ENCODE assay signal across 9 mouse cellular contexts in the genomic region with DNA sequence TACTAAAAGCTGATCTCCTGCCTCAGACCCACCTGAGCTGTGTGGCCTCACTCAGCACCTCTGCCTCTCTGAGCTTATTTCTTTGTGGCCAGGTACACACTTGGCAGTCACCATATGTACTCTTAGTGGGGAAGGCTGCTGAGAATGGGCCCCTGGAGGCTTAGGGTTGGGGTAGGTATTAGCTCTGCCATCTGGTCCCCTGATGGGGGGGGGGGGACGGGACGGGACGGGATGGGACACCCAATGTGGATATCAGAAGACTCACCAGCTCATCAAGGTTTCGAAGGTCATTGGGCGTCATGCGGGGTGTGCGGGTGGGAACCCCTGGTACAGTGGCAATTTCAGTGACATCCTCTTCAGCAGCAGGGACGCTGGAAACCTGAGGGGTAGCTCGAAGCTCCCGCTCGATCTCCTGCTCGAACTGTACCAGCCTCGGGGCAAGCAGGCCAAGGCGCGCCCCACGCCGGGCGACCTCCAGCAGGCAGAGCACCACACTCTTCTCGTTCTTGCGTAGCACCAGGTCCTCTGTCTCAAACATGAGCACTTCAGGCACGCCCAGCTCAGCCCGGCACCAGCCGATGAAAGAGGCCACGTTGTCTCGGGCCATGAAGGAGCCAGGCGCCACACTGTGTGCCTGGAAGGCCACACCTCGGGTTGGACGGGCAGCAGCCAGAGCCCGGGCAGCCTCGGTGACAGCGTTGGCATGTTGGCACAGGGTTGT. TPM values are rescaled to one million over a fixed set of nuclear protein-coding genes. Genes with fewer than 3 reads are reported as not detected.
DNase-seq lines count a peak whose midpoint lies in the region; ATAC-seq and TF ChIP-seq lines count a peak whose summit lies in the region.
"Had no signal": no experiment of that assay in that cellular context is flagged by ENCODE, and none has a peak within 500 bp of the region (broad histone marks: within the 10 kb centered on the region; RNA-seq: fewer than 3 reads in every experiment).

No protein-coding gene starts in this region.

- peak; percentile 34 for DNase-seq in cerebellum, adult 11 months
- DNase-seq in cerebellum, adult 8-10 months = no peak
- no peak for DNase-seq in lung, embryonic 14.5 days
- DNase-seq in lung, postnatal 14 days = no peak
- DNase-seq in heart, postnatal 4 days = peak; percentile 27
- DNase-seq in liver, postnatal 0 days = peak; percentile 35
- DNase-seq in testis, postnatal 14 days (ENCODE audit: low spot score) = peak; percentile 52
- DNase-seq in left cerebral cortex, postnatal 25 days (ENCODE audit: low spot score in 2 of 2) = no peak

- no peak for TF ChIP-seq CTCF in lung, embryonic 14.5 days (IDR thresholded peaks at IDR 0.05; ENCODE audit: low read depth)
- no peak for TF ChIP-seq CTCF in liver, postnatal 0 days (IDR thresholded peaks at IDR 0.05; ENCODE audit: low read depth)

- ATAC-seq in lung, embryonic 14.5 days (ENCODE audit: insufficient read depth) = no peak
- ATAC-seq in liver, postnatal 0 days = no peak

- H3K36me3 ChIP-seq in lung, embryonic 14.5 days (ENCODE audit: insufficient read depth) = peaks cover 17% of the 10 kb centered on the region
- H3K36me3 ChIP-seq in liver, postnatal 0 days (replicated peaks; ENCODE audit: insufficient read depth, low read length) = peaks cover 7% of the 10 kb centered on the region

- H3K9ac ChIP-seq in lung, embryonic 14.5 days = no peak overlapping the region; the same call in 1 of the 2 replicates
- peak overlapping the region; percentile 26 for H3K9ac ChIP-seq in liver, postnatal 0 days (replicated peaks)

- H3K4me1 ChIP-seq in lung, embryonic 14.5 days (ENCODE audit: insufficient read depth) = peaks cover 13% of the 10 kb centered on the region; the same call in 1 of the 2 replicates
- H3K4me1 ChIP-seq in liver, postnatal 0 days (ENCODE audit: insufficient read depth) = peaks cover 43% of the 10 kb centered on the region

- 53% methylated on average over 31 of the region's 31 CpGs for WGBS in lung, embryonic 14.5 days
- 71% methylated on average over 31 of the region's 31 CpGs for WGBS in liver, postnatal 0 days (ENCODE audit: insufficient replicate concordance)

- no peaks in the 10 kb centered on the region for H3K9me3 ChIP-seq in lung, embryonic 14.5 days (ENCODE audit: low read depth, low read length)
- H3K9me3 ChIP-seq in liver, postnatal 0 days (ENCODE audit: low read length) = no peaks in the 10 kb centered on the region

- peak overlapping the region; percentile 98 for H3K4me2 ChIP-seq in lung, embryonic 14.5 days
- H3K4me2 ChIP-seq in liver, postnatal 0 days (ENCODE audit: low read depth, low read length) = peak overlapping the region; percentile 99

- intact Hi-C loops in left cerebral cortex, postnatal 25 days (cut with DNase I) = no loop called here

- peaks cover 56% of the 10 kb centered on the region for H3K27me3 ChIP-seq in lung, embryonic 14.5 days (ENCODE audit: insufficient read depth, low read length)
- H3K27me3 ChIP-seq in liver, postnatal 0 days (ENCODE audit: insufficient read depth, low read length) = peaks cover 60% of the 10 kb centered on the region

- peak overlapping the region; percentile 69 for H3K4me3 ChIP-seq in lung, embryonic 14.5 days (ENCODE audit: low read depth, low read length)
- H3K4me3 ChIP-seq in liver, postnatal 0 days (ENCODE audit: low read depth, low read length) = peak overlapping the region; percentile 64

- no peak overlapping the region for H3K27ac ChIP-seq in lung, embryonic 14.5 days (ENCODE audit: low read depth)
- H3K27ac ChIP-seq in liver, postnatal 0 days (ENCODE audit: low read depth) = no peak overlapping the region

- TF ChIP-seq EP300 in liver, postnatal 0 days (IDR thresholded peaks at IDR 0.05; ENCODE audit: low read depth) = no peak

RNA-seq across cellular contexts. Expression of a gene that starts 1.4 kb away (rescaled TPM):
- polyA plus RNA-seq in lung, embryonic 14.5 days (2014; fragmentation: Nextera tagmentation; extraction: Ambion mirVana) = 33.2 and 36.3 TPM in 2 replicates
- total RNA-seq in heart, postnatal 4 days (2021) = 10 to 100 TPM; 20.3 to 22.1 TPM
- 14.9 TPM in 2 replicates for polyA plus RNA-seq in liver, postnatal 0 days (2015; fragmentation: Nextera tagmentation; extraction: Ambion mirVana)
- total RNA-seq in left cerebral cortex, postnatal 25 days (2021) = 10 to 100 TPM; 82.5 to 95.0 TPM
- total RNA-seq: common myeloid progenitor, adult 5-6 weeks had no signal

RNA-seq across cellular contexts. Expression of a gene that starts 5.8 kb away (rescaled TPM):
- polyA plus RNA-seq in lung, embryonic 14.5 days (2014; fragmentation: Nextera tagmentation; extraction: Ambion mirVana) = 0.75 and 0.78 TPM in 2 replicates
- 1 to 10 TPM in 1 of 2 experiments, under 1 TPM in 1; 0.41 to 1.0 TPM for total RNA-seq in heart, postnatal 4 days (2021)
- polyA plus RNA-seq in liver, postnatal 0 days (2015; fragmentation: Nextera tagmentation; extraction: Ambion mirVana) = 0.58 and 0.66 TPM in 2 replicates
- total RNA-seq in left cerebral cortex, postnatal 25 days (2021) = 10 to 100 TPM; 68.0 to 80.4 TPM
- total RNA-seq: common myeloid progenitor, adult 5-6 weeks had no signal

RNA-seq across cellular contexts. Expression of a gene that starts 35.0 kb away (rescaled TPM):
- polyA plus RNA-seq in lung, embryonic 14.5 days (2014; fragmentation: Nextera tagmentation; extraction: Ambion mirVana) = 27.9 and 29.9 TPM in 2 replicates
- 10 to 100 TPM; 19.4 to 20.6 TPM for total RNA-seq in heart, postnatal 4 days (2021)
- polyA plus RNA-seq in liver, postnatal 0 days (2015; fragmentation: Nextera tagmentation; extraction: Ambion mirVana) = 14.4 and 14.9 TPM in 2 replicates
- total RNA-seq in left cerebral cortex, postnatal 25 days (2021) = 10 to 100 TPM; 20.9 to 21.0 TPM

RNA-seq across cellular contexts. Expression of a gene that starts 35.3 kb away (rescaled TPM):
- 398 and 449 TPM in 2 replicates for polyA plus RNA-seq in lung, embryonic 14.5 days (2014; fragmentation: Nextera tagmentation; extraction: Ambion mirVana)
- 100 to 1,000 TPM; 247 to 254 TPM for total RNA-seq in heart, postnatal 4 days (2021)
- 146 and 157 TPM in 2 replicates for polyA plus RNA-seq in liver, postnatal 0 days (2015; fragmentation: Nextera tagmentation; extraction: Ambion mirVana)
- 100 to 1,000 TPM; 259 to 301 TPM for total RNA-seq in left cerebral cortex, postnatal 25 days (2021)

Comparison
In these comparisons a context has a peak if more than half of its experiments do, and no peak if none do; other contexts are left out.
1. DNase-seq: peak in cerebellum, adult 11 months (single experiment), heart, postnatal 4 days (single experiment), liver, postnatal 0 days (single experiment) and testis, postnatal 14 days (single experiment); none in cerebellum, adult 8-10 months (single experiment), lung, embryonic 14.5 days (single experiment), lung, postnatal 14 days (single experiment) and left cerebral cortex, postnatal 25 days (0 of 2).
2. RNA of a gene that starts 5.8 kb away (total RNA-seq): 68.0 to 80.4 TPM in left cerebral cortex, postnatal 25 days; 0.41 to 1.0 TPM in heart, postnatal 4 days; every median in the first group is over 10 times any median in the second.